Mouse (Mus musculus) stomach, postnatal 0 days (tissue): ENCODE data around the gene Klf15. TPM values are rescaled to one million over a fixed set of nuclear protein-coding genes. Genes with fewer than 3 reads are reported as not detected.

Source experiments
- ATAC-seq: fragments of 200-750 bp; cut with Nextera tagmentation; 2 replicates; pipeline ENCODE4 v1.8.0; 2017; ENCODE audit not compliant: low FRiP score, low TSS enrichment
- DNase-seq: peaks from one replicate; pipeline ENCODE4 v3.0.0-alpha.2; 2016; ENCODE audit warnings: low spot score
- H3K27ac ChIP-seq: fragments of 300-500 bp; sonication (generic); replicated peaks from 2 replicates; pipeline ENCODE4 v1.5.1; 2014; ENCODE audit warnings: mild to moderate bottlenecking, control low read depth
- H3K27me3 ChIP-seq: fragments of 300-500 bp; sonication (generic); 2 replicates; pipeline ENCODE4 v1.6.1; 2014; ENCODE audit warnings: low read length; ENCODE audit not compliant: control insufficient read depth, insufficient read depth
- H3K36me3 ChIP-seq: fragments of 300-500 bp; sonication (generic); 2 replicates; pipeline ENCODE4 v1.6.1; 2014; ENCODE audit warnings: low read length, mixed read lengths; ENCODE audit not compliant: control insufficient read depth, insufficient read depth
- H3K4me1 ChIP-seq: fragments of 300-500 bp; sonication (generic); replicated peaks from 2 replicates; pipeline ENCODE4 v1.6.1; 2014; ENCODE audit warnings: antibody characterized with exemption; ENCODE audit not compliant: control insufficient read depth, insufficient read depth
- H3K4me2 ChIP-seq: fragments of 300-500 bp; sonication (generic); replicated peaks from 2 replicates; pipeline ENCODE4 v1.6.1; 2014; ENCODE audit warnings: low read depth, mild to moderate bottlenecking, control low read depth, moderate library complexity
- H3K4me3 ChIP-seq: fragments of 300-500 bp; sonication (generic); 2 replicates; pipeline ENCODE4 v1.5.1; 2014; ENCODE audit warnings: low read depth, low read length, control low read depth
- H3K9ac ChIP-seq: fragments of 300-500 bp; sonication (generic); 2 replicates; pipeline ENCODE4 v1.6.1; 2014; ENCODE audit warnings: mild to moderate bottlenecking, low read length, control low read depth, mixed read lengths
- H3K9me3 ChIP-seq: fragments of 300-500 bp; sonication (generic); 2 replicates; pipeline ENCODE4 v1.6.1; 2016; ENCODE audit warnings: low read length; ENCODE audit not compliant: control insufficient read depth
- CTCF ChIP-seq: IDR thresholded peaks from 2 replicates; pipeline ENCODE4 v1.5.1; 2016; ENCODE audit warnings: antibody characterized with exemption, low read depth, mild to moderate bottlenecking, moderate library complexity
- EP300 ChIP-seq: optimal IDR thresholded peaks from 2 replicates; pipeline ENCODE3; 2016; ENCODE audit warnings: antibody characterized with exemption
- WGBS: fragments of 180-500 bp; shearing (Covaris S2); extraction: QIAGEN DNeasy Blood & Tissue Kit; methylation state at CpG from one replicate; pipeline ENCODE4 v1.1.7; 2014; 5-methylcytosine and 5-hydroxymethylcytosine counted together
- polyA plus RNA-seq: library from polyadenylated mRNA; unstranded; fragments of >200 nt; fragmentation: Nextera tagmentation; extraction: Ambion mirVana; gene quantifications from 2 replicates; pipeline ENCODE4 v1.2.1, GENCODE M21; 2015

Gene Klf15
- polyA plus RNA-seq, 1 experiment from 2014 or later: 4.1 TPM

DNA sequence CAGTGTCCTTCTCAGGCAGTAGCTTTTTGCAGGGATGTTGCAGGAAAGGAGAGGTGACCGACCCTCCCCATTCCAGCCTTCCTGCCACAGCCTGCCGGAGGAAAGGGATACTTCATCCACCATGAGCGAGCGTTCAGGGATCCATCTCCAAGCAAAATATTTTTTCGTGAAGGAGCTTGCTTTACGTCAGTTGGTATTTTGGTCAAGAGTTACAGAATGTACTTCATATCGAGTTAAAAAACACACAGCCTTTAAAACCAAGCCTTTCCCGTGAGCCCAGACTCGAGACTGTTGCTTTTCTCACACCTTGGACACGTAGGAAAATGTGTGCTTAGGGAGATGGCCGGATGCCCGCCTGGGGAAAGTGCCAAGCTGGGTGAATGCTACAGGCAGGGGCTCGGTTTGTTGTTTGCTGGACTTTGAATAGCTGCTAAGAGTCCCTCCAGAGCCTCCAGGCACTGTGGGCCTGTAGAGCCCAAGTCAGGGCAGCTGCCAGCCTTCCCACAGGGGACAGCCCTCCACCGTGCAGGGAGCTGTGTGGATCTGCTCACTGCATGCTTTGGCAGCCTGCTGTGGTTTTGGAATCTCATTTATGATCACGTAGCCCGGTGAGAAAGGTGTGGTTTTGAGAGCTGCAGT lies 44.4 kb downstream of the Klf15 start:
- Histone ChIP-seq H3K27ac (peak overlapping the region; percentile 87), H3K27me3 (no peaks in the 10 kb centered on the region), H3K4me3 (no peak overlapping the region), H3K4me1 (0 out of 2 replicates have a peak, but pooled peaks cover 5% of the 10 kb centered on the region), H3K9ac (peak overlapping the region; percentile 35; the same call in 1 of the 2 replicates), H3K36me3 (no peaks in the 10 kb centered on the region), H3K9me3 (no peaks in the 10 kb centered on the region), H3K4me2 (peak overlapping the region; percentile 29)
- 18% methylated on average over 16 of the region's 16 CpGs for WGBS
- TF ChIP-seq CTCF: 0 out of 2 replicates have a peak, but pooled peaks have one; percentile 5
- TF ChIP-seq EP300: no peak
- DNase-seq: peak; percentile 85
- ATAC-seq: peak; percentile 79

DNA sequence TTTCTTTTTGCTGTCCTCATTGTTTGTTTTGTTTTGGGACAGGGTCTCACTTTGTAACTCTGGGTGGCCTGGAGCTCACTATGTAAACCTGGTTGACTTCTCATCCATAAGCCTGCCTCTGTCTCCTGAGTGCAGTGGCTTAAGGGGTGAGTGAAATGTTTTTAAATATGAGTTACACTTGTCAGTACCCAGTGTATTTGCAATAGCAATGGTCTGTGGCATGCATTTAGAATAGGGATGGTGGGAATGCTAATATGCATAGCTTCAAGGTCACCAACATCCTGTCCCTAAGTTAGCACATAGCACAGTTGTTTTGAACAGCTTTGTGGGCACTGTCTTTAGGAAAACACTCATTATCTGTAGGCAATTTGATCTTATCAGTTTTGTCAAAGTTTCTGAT lies 45.1 kb downstream of the Klf15 start:
- Histone ChIP-seq H3K4me1 (0 out of 2 replicates have a peak, but pooled peaks cover 5% of the 10 kb centered on the region), H3K9ac (no peak overlapping the region), H3K9me3 (no peaks in the 10 kb centered on the region), H3K4me3 (no peak overlapping the region), H3K27me3 (no peaks in the 10 kb centered on the region), H3K4me2 (no peak overlapping the region), H3K27ac (peak overlapping the region; percentile 87), H3K36me3 (no peaks in the 10 kb centered on the region)
- TF ChIP-seq EP300 (no peak), CTCF (no peak)
- ATAC-seq (no peak), DNase-seq (no peak)

DNA sequence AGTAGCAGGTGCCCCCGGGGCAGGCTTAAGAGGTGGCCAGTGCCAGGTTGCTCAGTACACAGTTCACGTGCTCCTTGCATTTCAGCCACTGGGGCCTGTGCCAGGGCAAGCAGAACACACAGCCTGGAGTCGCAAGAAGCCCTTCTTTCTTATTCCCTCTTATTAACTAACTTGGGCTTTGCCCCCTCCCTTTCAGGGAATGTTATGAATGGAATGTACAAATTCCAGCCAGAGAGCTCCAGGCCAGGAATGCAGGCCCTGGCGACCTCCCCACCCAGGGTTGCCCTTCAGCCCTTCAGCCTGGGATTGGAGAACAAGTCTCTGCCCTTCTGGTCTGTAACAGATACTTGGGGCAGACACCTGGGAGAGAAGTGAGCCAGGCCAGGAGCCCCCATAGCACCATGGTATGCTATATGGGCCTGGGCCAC lies 45.8 kb downstream of the Klf15 start:
- H3K27me3 ChIP-seq: no peaks in the 10 kb centered on the region
- H3K9ac ChIP-seq: no peak overlapping the region
- H3K4me3 ChIP-seq: no peak overlapping the region
- H3K4me2 ChIP-seq: no peak overlapping the region
- no peaks in the 10 kb centered on the region for H3K36me3 ChIP-seq
- ATAC-seq: peak; percentile 59; the same call in 1 of the 2 replicates
- 33% methylated on average over 4 of the region's 4 CpGs for WGBS
- DNase-seq: peak; percentile 42
- H3K27ac ChIP-seq: peak overlapping the region; percentile 31
- TF ChIP-seq EP300: no peak
- TF ChIP-seq CTCF: no peak
- H3K4me1 ChIP-seq: 0 out of 2 replicates have a peak, but pooled peaks cover 5% of the 10 kb centered on the region
- H3K9me3 ChIP-seq: no peaks in the 10 kb centered on the region

DNA sequence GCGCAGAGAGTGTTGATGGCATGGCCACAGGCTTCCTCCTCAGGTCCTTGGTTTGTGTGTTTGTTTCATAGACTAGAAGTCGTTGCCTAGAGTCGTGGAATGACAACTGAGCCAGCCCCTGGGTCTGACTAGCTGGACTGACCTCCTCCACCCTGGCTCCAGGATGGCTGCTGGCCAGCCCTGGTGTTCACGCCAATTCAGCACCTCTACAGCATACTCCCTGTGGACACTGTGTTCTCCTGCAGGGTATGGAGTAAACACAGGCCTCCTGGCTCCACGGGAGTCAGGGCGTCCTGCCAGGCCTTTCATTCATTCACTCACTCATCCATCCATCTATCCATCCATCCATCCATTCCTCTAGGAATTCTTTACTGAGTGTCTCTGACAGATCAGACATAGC lies 46.7 kb downstream of the Klf15 start:
- peak; percentile 54 for DNase-seq
- H3K9me3 ChIP-seq: no peaks in the 10 kb centered on the region
- no peak overlapping the region for H3K27ac ChIP-seq
- no peaks in the 10 kb centered on the region for H3K27me3 ChIP-seq
- no peaks in the 10 kb centered on the region for H3K36me3 ChIP-seq
- ATAC-seq: no peak
- 47% methylated on average over 6 of the region's 6 CpGs for WGBS
- no peak overlapping the region for H3K4me2 ChIP-seq
- TF ChIP-seq CTCF: no peak
- TF ChIP-seq EP300: no peak
- H3K9ac ChIP-seq: no peak overlapping the region
- H3K4me3 ChIP-seq: no peak overlapping the region
- 0 out of 2 replicates have a peak, but pooled peaks cover 5% of the 10 kb centered on the region for H3K4me1 ChIP-seq

DNA sequence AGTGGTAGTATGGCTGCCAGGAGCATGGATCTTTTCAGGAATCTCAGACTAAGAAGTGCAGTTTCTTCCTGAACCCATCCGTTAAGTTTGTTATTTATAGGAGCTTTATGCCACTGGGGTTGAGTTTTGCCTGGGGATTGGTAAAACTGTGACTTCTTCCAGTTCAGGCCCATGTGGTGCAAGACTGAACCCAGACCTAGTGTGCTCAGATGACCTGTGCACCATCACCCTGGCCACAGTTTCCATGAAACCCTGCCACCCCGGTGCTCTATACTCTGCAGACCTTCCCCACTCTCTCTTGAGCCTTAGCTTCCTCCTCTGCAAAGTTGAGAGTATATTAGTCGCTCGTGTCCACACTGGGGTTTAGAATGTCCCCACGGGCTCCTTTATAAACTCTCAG lies 50.0 kb downstream of the Klf15 start:
- DNase-seq (no peak), ATAC-seq (no peak)
- Histone ChIP-seq H3K4me3 (no peak overlapping the region), H3K27me3 (no peaks in the 10 kb centered on the region), H3K4me2 (no peak overlapping the region), H3K4me1 (0 out of 2 replicates have a peak, but pooled peaks cover 2% of the 10 kb centered on the region), H3K36me3 (no peaks in the 10 kb centered on the region), H3K9ac (no peak overlapping the region), H3K9me3 (no peaks in the 10 kb centered on the region), H3K27ac (no peak overlapping the region)
- TF ChIP-seq CTCF (no peak), EP300 (no peak)
- 80% methylated on average over 5 of the region's 5 CpGs for WGBS

DNA sequence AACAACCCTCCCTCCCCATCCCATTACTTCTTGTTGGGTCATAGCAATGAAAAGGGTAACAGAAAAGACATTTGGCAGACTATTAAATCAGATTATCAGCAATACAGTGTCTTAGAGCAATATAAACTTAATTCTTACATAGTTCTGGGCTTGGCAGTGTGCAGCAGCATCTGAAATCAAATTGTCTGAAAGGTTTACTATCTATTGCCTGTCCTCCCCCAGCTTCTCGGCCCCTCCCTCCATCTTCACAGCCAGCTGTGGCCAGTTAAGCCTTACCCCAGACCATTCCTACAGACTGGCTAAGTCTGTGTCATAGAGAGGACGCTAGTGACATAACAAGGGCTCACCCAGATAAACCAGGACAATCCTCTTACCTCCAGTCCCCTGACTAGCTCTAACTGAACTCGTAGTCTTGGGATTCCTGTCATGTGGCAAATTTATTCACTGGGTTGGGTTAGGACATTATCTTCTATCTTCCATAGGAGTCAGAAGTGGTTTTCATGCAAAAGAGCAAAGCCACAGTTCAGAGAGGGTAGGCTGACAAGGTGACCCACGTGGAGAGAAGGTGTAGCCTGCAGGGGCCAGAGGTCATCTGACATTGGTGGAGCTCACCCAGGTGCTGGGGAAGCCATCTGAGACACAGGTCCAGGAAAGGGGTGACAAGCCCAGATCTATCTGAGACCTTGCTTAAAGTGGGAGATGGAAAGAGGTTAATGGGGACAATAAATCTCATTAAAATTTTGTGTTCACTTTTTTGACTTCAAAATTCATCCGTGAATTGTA lies 50.9 kb downstream of the Klf15 start:
- Histone ChIP-seq H3K36me3 (no peaks in the 10 kb centered on the region), H3K4me3 (no peak overlapping the region), H3K9me3 (no peaks in the 10 kb centered on the region), H3K4me1 (no peaks in the 10 kb centered on the region), H3K4me2 (no peak overlapping the region), H3K27me3 (no peaks in the 10 kb centered on the region), H3K27ac (no peak overlapping the region), H3K9ac (no peak overlapping the region)
- TF ChIP-seq CTCF (no peak), EP300 (no peak)
- DNase-seq: no peak
- WGBS: 69% methylated on average over 5 of the region's 5 CpGs
- ATAC-seq: no peak
